Mouse (Mus musculus) ovary, postnatal 36 days (tissue): ENCODE measurements around the gene Slc6a13.

Source experiments
- DNase-seq: peaks from one replicate; pipeline ENCODE4 v3.0.0; 2022; ENCODE audit warnings: low spot score, mixed read lengths

Slc6a13 gene

DNA sequence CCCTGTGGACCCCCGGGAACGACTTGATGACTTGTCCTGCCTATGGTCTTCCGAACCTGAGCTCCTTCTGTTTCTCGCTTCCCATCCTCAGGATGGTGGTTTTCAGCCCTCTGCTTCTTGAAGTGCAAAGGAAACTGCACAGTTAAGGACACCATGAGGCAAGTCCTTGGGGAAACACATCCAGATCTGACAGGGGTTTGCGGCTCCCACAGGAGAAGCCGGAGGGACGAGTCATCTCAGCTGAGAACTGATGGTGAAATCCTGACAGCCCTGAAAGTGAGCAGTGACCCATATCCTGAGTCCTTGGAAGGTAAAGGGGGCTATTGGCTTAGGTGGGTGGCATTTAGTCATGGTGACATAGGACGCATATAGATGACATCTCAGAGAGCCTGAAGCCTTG, 80.5 kb downstream of the Slc6a13 start:
- DNase-seq = no peak

DNA sequence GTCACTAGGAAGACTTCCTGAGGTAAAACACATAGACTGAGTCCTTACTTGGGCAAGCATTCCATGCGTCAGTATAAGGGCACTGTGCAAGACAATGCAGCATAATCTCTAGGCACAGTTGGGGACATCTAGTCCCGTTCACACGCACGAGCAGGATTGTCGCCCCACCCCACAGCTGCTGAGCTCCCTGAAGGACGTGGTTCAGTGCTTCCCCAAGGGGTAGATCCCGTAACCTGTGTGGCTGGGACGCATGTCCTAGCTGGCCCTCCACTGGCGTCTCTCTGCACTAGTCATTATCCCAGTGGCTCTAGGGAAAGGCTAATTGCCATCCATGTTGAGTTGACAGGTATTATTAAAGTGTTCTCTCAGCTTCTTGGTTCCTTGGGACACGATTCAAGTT, 82.0 kb downstream of the Slc6a13 start:
- DNase-seq = no peak

DNA sequence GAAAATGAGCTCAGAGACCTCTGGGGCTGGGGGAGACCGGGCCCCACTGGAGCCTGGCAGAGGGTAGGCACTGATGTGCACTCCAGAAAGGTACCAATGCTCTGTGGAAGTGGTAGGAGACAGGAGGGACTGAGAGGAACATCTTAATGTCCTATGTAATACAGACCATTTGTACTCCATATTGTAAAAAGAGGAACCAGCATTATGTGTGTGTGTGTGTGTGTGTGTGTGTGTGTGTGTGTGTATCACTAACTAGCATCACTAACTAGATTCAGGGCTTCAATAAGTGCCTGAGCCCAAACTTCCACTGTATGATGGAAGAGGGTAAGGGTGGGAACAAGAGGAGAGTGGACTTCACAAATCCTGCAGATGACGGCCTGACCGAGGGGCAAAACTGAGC, 85.4 kb downstream of the Slc6a13 start:
- DNase-seq = no peak
